In the genomic region with DNA sequence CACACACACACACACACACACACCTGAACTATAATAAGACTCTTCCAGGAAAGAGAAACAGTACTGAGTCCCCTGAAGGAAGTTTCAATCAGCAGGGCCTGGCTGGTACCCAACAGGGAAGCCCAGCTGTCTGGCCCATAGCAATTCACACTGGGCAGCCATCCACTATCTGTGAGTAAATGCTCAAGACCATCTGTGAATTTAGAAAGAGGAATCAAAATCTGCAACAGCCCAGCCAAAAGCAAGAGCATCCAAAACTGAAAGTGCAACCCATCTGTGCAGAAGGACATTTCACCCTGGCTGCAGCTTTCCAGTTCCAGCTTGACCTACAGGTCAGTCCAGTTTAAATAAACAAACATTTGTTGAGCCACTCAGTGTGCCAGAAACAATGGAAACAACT, we compare ENCODE assay signal across 8 mouse cellular contexts.
A peak's percentile ranks its signal among the peaks of the same experiment; 100 is the strongest.
DNase-seq lines count a peak whose midpoint lies in the region; ATAC-seq lines count a peak whose summit lies in the region.

No protein-coding gene starts in this region.

- DNase-seq in adrenal gland, adult 8-10 months, result peak; percentile 5
- DNase-seq in adrenal gland, postnatal 4 days (ENCODE audit: low spot score in 2 of 2), result no peak
- peak; percentile 91 for DNase-seq in 3T3-L1 (ENCODE audit: low read depth, low spot score)
- peak; percentile 67 for DNase-seq in cerebellum, postnatal 36 days
- peak; percentile 2 to 3 for DNase-seq in kidney, adult 8-10 months
- peak; percentile 92 for DNase-seq in left cerebral cortex, postnatal 4 days
- DNase-seq in skeletal muscle tissue, adult 2 months (ENCODE audit: low read depth, low spot score), result peak; percentile 77

- intact Hi-C loops in left cerebral cortex, postnatal 4 days (cut with DNase I), result no loop called here

- no peak for ATAC-seq in inflammation-experienced regulatory T-cells, adult 6 months

Comparison
In these comparisons a context has a peak if more than half of its experiments do, and no peak if none do; other contexts are left out.
1. DNase-seq: peak in adrenal gland, adult 8-10 months (single experiment), 3T3-L1 (single experiment), cerebellum, postnatal 36 days (2 of 2), kidney, adult 8-10 months (2 of 2), left cerebral cortex, postnatal 4 days (single experiment) and skeletal muscle tissue, adult 2 months (single experiment); none in adrenal gland, postnatal 4 days (0 of 2).